Comparison of ENCODE assay signal across 20 mouse cellular contexts in genomic region chr19:41013591-41013990, GRCm38 (mm10). TPM values are rescaled to one million over a fixed set of nuclear protein-coding genes. Genes with fewer than 3 reads are reported as not detected.
DNase-seq lines count a peak whose midpoint lies in the region; ATAC-seq and TF ChIP-seq lines count a peak whose summit lies in the region.
"Had no signal": no experiment of that assay in that cellular context is flagged by ENCODE, and none has a peak within 500 bp of the region (broad histone marks: within the 10 kb centered on the region; RNA-seq: fewer than 3 reads in every experiment).

No protein-coding gene starts in this region.

- no peaks in the 10 kb centered on the region for H3K36me3 ChIP-seq in embryonic facial prominence, embryonic 11.5 days (replicated peaks; ENCODE audit: control insufficient read depth, insufficient read depth, low read depth, low read length)
- H3K36me3 ChIP-seq in embryonic facial prominence, embryonic 10.5 days (replicated peaks): no peaks in the 10 kb centered on the region
- no peaks in the 10 kb centered on the region for H3K36me3 ChIP-seq in lung, postnatal 0 days (ENCODE audit: insufficient read depth, low read length)
- no peaks in the 10 kb centered on the region for H3K36me3 ChIP-seq in small intestine, adult 2 months (ENCODE audit: control insufficient read depth, insufficient read depth, low read length)
- H3K36me3 ChIP-seq in hindbrain, embryonic 16.5 days (ENCODE audit: control insufficient read depth, insufficient read depth, low read length): no peaks in the 10 kb centered on the region
- H3K36me3 ChIP-seq: limb, embryonic 12.5 days; midbrain, embryonic 10.5 days had no signal

- no peak overlapping the region for H3K9ac ChIP-seq in embryonic facial prominence, embryonic 11.5 days (replicated peaks; ENCODE audit: low read length)
- no peak overlapping the region for H3K9ac ChIP-seq in lung, postnatal 0 days (replicated peaks; ENCODE audit: low read depth)
- H3K9ac ChIP-seq in hindbrain, embryonic 16.5 days (ENCODE audit: low read depth, low read length): no peak overlapping the region
- H3K9ac ChIP-seq: forebrain, postnatal 0 days; limb, embryonic 12.5 days had no signal

- WGBS in embryonic facial prominence, embryonic 11.5 days: 2% methylated on average over 5 of the region's 5 CpGs
- 5% methylated on average over 5 of the region's 5 CpGs for WGBS in embryonic facial prominence, embryonic 10.5 days
- WGBS in lung, postnatal 0 days: 3% methylated on average over 5 of the region's 5 CpGs
- WGBS in small intestine, adult 2 months: 8% methylated on average over 5 of the region's 5 CpGs
- WGBS in hindbrain, embryonic 16.5 days: 8% methylated on average over 5 of the region's 5 CpGs

- no peak for DNase-seq in embryonic facial prominence, embryonic 11.5 days (ENCODE audit: low spot score)
- no peak for DNase-seq in embryonic facial prominence, embryonic 10.5 days (ENCODE audit: low spot score)
- no peak for DNase-seq in lung, postnatal 0 days (ENCODE audit: low spot score)
- no peak for DNase-seq in lung, postnatal 10 days
- DNase-seq in ZHBTc4 (ENCODE audit: low read depth, low spot score): peak; percentile 68
- DNase-seq in kidney, adult 11 months: no peak
- DNase-seq: cerebellum, adult 2 months; forebrain, postnatal 0 days; gastrocnemius, postnatal 25 days; kidney, postnatal 10 days; lung, adult 18-20 months; thymus, postnatal 36 days had no signal

- H3K4me1 ChIP-seq in embryonic facial prominence, embryonic 11.5 days (ENCODE audit: control insufficient read depth, insufficient read depth, low read length): no peaks in the 10 kb centered on the region
- peaks cover 4% of the 10 kb centered on the region for H3K4me1 ChIP-seq in embryonic facial prominence, embryonic 10.5 days
- H3K4me1 ChIP-seq in lung, postnatal 0 days (ENCODE audit: insufficient read depth, low read depth, low read length): no peaks in the 10 kb centered on the region
- H3K4me1 ChIP-seq in small intestine, adult 2 months (ENCODE audit: control insufficient read depth, insufficient read depth, insufficient read length, low read length): peaks cover 14% of the 10 kb centered on the region
- H3K4me1 ChIP-seq in hindbrain, embryonic 16.5 days (ENCODE audit: control insufficient read depth, insufficient read depth, low read depth, low read length): peaks cover 3% of the 10 kb centered on the region

- no peak for TF ChIP-seq EP300 in lung, postnatal 0 days (IDR thresholded peaks at IDR 0.05)

- H3K4me3 ChIP-seq in embryonic facial prominence, embryonic 11.5 days (ENCODE audit: low read depth, low read length): no peak overlapping the region
- no peak overlapping the region for H3K4me3 ChIP-seq in embryonic facial prominence, embryonic 10.5 days
- H3K4me3 ChIP-seq in lung, postnatal 0 days (ENCODE audit: low read depth, low read length): no peak overlapping the region
- no peak overlapping the region for H3K4me3 ChIP-seq in small intestine, adult 2 months (ENCODE audit: low read depth, low read length)
- H3K4me3 ChIP-seq in hindbrain, embryonic 16.5 days (ENCODE audit: low read length): no peak overlapping the region
- H3K4me3 ChIP-seq: erythroblast, embryonic 14.5 days; left cerebral cortex, adult 2 months; limb, embryonic 12.5 days; midbrain, embryonic 10.5 days had no signal

- H3K27ac ChIP-seq in embryonic facial prominence, embryonic 11.5 days (replicated peaks; ENCODE audit: low read depth, low read length): no peak overlapping the region
- no peak overlapping the region for H3K27ac ChIP-seq in embryonic facial prominence, embryonic 10.5 days (replicated peaks)
- no peak overlapping the region for H3K27ac ChIP-seq in lung, postnatal 0 days (ENCODE audit: low read length)
- peak overlapping the region; percentile 49 for H3K27ac ChIP-seq in small intestine, adult 2 months (ENCODE audit: insufficient read depth, low read depth, low read length)
- H3K27ac ChIP-seq in hindbrain, embryonic 16.5 days (ENCODE audit: low read depth, low read length): no peak overlapping the region
- H3K27ac ChIP-seq: hindbrain, postnatal 0 days; left cerebral cortex, adult 2 months; limb, embryonic 12.5 days; midbrain, embryonic 10.5 days had no signal

- H3K9me3 ChIP-seq in embryonic facial prominence, embryonic 11.5 days (replicated peaks; ENCODE audit: control insufficient read depth, low read length): no peaks in the 10 kb centered on the region
- H3K9me3 ChIP-seq in embryonic facial prominence, embryonic 10.5 days: no peaks in the 10 kb centered on the region
- H3K9me3 ChIP-seq in lung, postnatal 0 days (ENCODE audit: low read length): no peaks in the 10 kb centered on the region
- H3K9me3 ChIP-seq in hindbrain, embryonic 16.5 days (ENCODE audit: control insufficient read depth, low read length): no peaks in the 10 kb centered on the region
- H3K9me3 ChIP-seq: limb, embryonic 12.5 days; midbrain, embryonic 10.5 days had no signal

- no peak for TF ChIP-seq CTCF in lung, postnatal 0 days (IDR thresholded peaks at IDR 0.05)
- TF ChIP-seq CTCF in small intestine, adult 2 months (IDR thresholded peaks at IDR 0.05; ENCODE audit: extremely low read depth, insufficient read length, insufficient replicate concordance, low read depth, low read length): no peak

- H3K4me2 ChIP-seq in embryonic facial prominence, embryonic 11.5 days (ENCODE audit: low read depth, low read length): no peak overlapping the region
- H3K4me2 ChIP-seq in lung, postnatal 0 days (replicated peaks; ENCODE audit: low read depth, low read length): no peak overlapping the region
- H3K4me2 ChIP-seq in hindbrain, embryonic 16.5 days (ENCODE audit: low read length): no peak overlapping the region
- H3K4me2 ChIP-seq: limb, embryonic 12.5 days had no signal

- H3K27me3 ChIP-seq in embryonic facial prominence, embryonic 11.5 days (ENCODE audit: control insufficient read depth, insufficient read depth, low read length): no peaks in the 10 kb centered on the region
- peaks cover 21% of the 10 kb centered on the region for H3K27me3 ChIP-seq in embryonic facial prominence, embryonic 10.5 days (replicated peaks; ENCODE audit: low read depth, poor library complexity, severe bottlenecking)
- no peaks in the 10 kb centered on the region for H3K27me3 ChIP-seq in lung, postnatal 0 days (replicated peaks; ENCODE audit: insufficient read depth, low read length)
- no peaks in the 10 kb centered on the region for H3K27me3 ChIP-seq in small intestine, adult 2 months (ENCODE audit: control insufficient read depth, insufficient read depth, low read length)
- no peaks in the 10 kb centered on the region for H3K27me3 ChIP-seq in hindbrain, embryonic 16.5 days (replicated peaks; ENCODE audit: control insufficient read depth, insufficient read depth, low read length)

- peak; percentile 53; the same call in 1 of the 2 replicates for ATAC-seq in embryonic facial prominence, embryonic 11.5 days (replicated peaks; ENCODE audit: insufficient number of reproducible peaks, low FRiP score, low TSS enrichment, low read depth)
- peak; percentile 32 for ATAC-seq in lung, postnatal 0 days
- no peak for ATAC-seq in hindbrain, embryonic 16.5 days
- ATAC-seq: forebrain, postnatal 0 days; hindbrain, postnatal 0 days; Patski had no signal

- no peak for TF ChIP-seq POLR2A in small intestine, adult 2 months (IDR thresholded peaks at IDR 0.05; ENCODE audit: low read depth, low read length)

RNA-seq across cellular contexts. Expression of gene Dntt, which starts 15.5 kb away (rescaled TPM):
- polyA plus RNA-seq in embryonic facial prominence, embryonic 11.5 days (2014; fragmentation: Nextera tagmentation; extraction: Ambion mirVana): not detected in 2 replicates
- not detected in 2 replicates for polyA plus RNA-seq in embryonic facial prominence, embryonic 10.5 days (2016; fragmentation: Nextera tagmentation; extraction: Ambion mirVana)
- polyA plus RNA-seq in lung, postnatal 0 days (2015; fragmentation: Nextera tagmentation; extraction: Ambion mirVana): not detected in 2 replicates
- polyA plus RNA-seq in small intestine, adult 2 months (2012; rRNA removed): not detected in 2 replicates
- 0.10 TPM in 1 of 2 replicates, not detected in the other for polyA plus RNA-seq in hindbrain, embryonic 16.5 days (2015; fragmentation: Nextera tagmentation; extraction: Ambion mirVana)
- polyA plus RNA-seq: cerebellum, adult 2 months; erythroblast, embryonic 14.5 days; limb, embryonic 12.5 days; midbrain, embryonic 10.5 days had no signal

RNA-seq across cellular contexts. Expression of gene Blnk, which starts 19.3 kb away (rescaled TPM):
- 1.2 and 1.4 TPM in 2 replicates for polyA plus RNA-seq in embryonic facial prominence, embryonic 11.5 days (2014; fragmentation: Nextera tagmentation; extraction: Ambion mirVana)
- polyA plus RNA-seq in embryonic facial prominence, embryonic 10.5 days (2016; fragmentation: Nextera tagmentation; extraction: Ambion mirVana): 0.09 and 0.59 TPM in 2 replicates
- polyA plus RNA-seq in lung, postnatal 0 days (2015; fragmentation: Nextera tagmentation; extraction: Ambion mirVana): 0.58 TPM in 2 replicates
- 9.3 and 9.5 TPM in 2 replicates for polyA plus RNA-seq in small intestine, adult 2 months (2012; rRNA removed)
- polyA plus RNA-seq in hindbrain, embryonic 16.5 days (2015; fragmentation: Nextera tagmentation; extraction: Ambion mirVana): 0.96 and 0.97 TPM in 2 replicates
- polyA plus RNA-seq: erythroblast, embryonic 14.5 days had no signal
